Mouse (Mus musculus): Measurements from ENCODE around the gene Rab4a.

- TF ChIP-seq CTCF (IDR thresholded peaks at IDR 0.05; ENCODE audit: control insufficient read depth, insufficient read depth, insufficient read length) (no peak), MAX (IDR thresholded peaks at IDR 0.05) (no peak), MYOG (IDR thresholded peaks at IDR 0.05; ENCODE audit: control insufficient read depth, extremely low read depth, insufficient read length) (no peak), USF1 (IDR thresholded peaks at IDR 0.05; ENCODE audit: low read depth) (no peak), MYOD1 (IDR thresholded peaks at IDR 0.05; ENCODE audit: control insufficient read depth, insufficient read length, low read depth) (no peak), CEBPB (IDR thresholded peaks at IDR 0.05; ENCODE audit: low read depth) (no peak), FOSL1 (IDR thresholded peaks at IDR 0.05; ENCODE audit: insufficient read depth, low read length, poor library complexity, severe bottlenecking) (no peak)
Observed at GRCm38 (mm10) chr8:123872048-123872447, 66.3 kb downstream of the Rab4a start.

All from C2C12 (cell line).